Mouse (Mus musculus) limb, embryonic 11.5 days (tissue): ENCODE results near the gene Zfp598. TPM values are rescaled to one million over a fixed set of nuclear protein-coding genes. Genes with fewer than 3 reads are reported as not detected.

ENCODE experiments used
- ATAC-seq: fragments of 200-750 bp; cut with Nextera tagmentation; 2 replicates; pipeline ENCODE4 v1.8.0; 2017; ENCODE audit warnings: low read depth; ENCODE audit not compliant: insufficient number of reproducible peaks, low FRiP score, low TSS enrichment
- DNase-seq: peaks from one replicate; pipeline ENCODE4 v3.0.0-alpha.2; 2015; ENCODE audit warnings: low spot score
- H3K27ac ChIP-seq: fragments of 300-500 bp; sonication (generic); replicated peaks from 2 replicates; pipeline ENCODE4 v1.5.1; 2014; ENCODE audit warnings: low read depth, mild to moderate bottlenecking, low read length
- H3K27me3 ChIP-seq: fragments of 300-500 bp; sonication (generic); 2 replicates; pipeline ENCODE4 v1.6.1; 2014; ENCODE audit warnings: mild to moderate bottlenecking, low read length, mixed read lengths; ENCODE audit not compliant: control insufficient read depth, insufficient read depth
- H3K36me3 ChIP-seq: fragments of 300-500 bp; sonication (generic); 2 replicates; pipeline ENCODE4 v1.6.1; 2014; ENCODE audit warnings: mild to moderate bottlenecking, low read length, moderate library complexity, mixed read lengths; ENCODE audit not compliant: control insufficient read depth, insufficient read depth
- H3K4me1 ChIP-seq: fragments of 300-500 bp; sonication (generic); 2 replicates; pipeline ENCODE4 v1.6.1; 2014; ENCODE audit warnings: low read length, mixed read lengths; ENCODE audit not compliant: control insufficient read depth, insufficient read depth
- H3K4me2 ChIP-seq: fragments of 300-500 bp; sonication (generic); 2 replicates; pipeline ENCODE4 v1.6.1; 2014; ENCODE audit warnings: low read depth, mild to moderate bottlenecking, moderate library complexity; ENCODE audit not compliant: severe bottlenecking
- H3K4me3 ChIP-seq: fragments of 300-500 bp; sonication (generic); 2 replicates; pipeline ENCODE4 v1.5.1; 2014; ENCODE audit warnings: low read depth, low read length
- H3K9ac ChIP-seq: fragments of 300-500 bp; sonication (generic); 2 replicates; pipeline ENCODE4 v1.6.1; 2014; ENCODE audit warnings: mild to moderate bottlenecking, low read length
- H3K9me3 ChIP-seq: fragments of 300-500 bp; sonication (generic); 2 replicates; pipeline ENCODE4 v1.6.1; 2016; ENCODE audit warnings: low read length; ENCODE audit not compliant: control insufficient read depth
- WGBS: fragments of 180-500 bp; shearing (Covaris S2); extraction: QIAGEN DNeasy Blood & Tissue Kit; methylation state at CpG from one replicate; pipeline ENCODE4 v1.1.7; 2014; 5-methylcytosine and 5-hydroxymethylcytosine counted together
- polyA plus RNA-seq: library from polyadenylated mRNA; unstranded; fragments of >200 nt; fragmentation: Nextera tagmentation; extraction: Ambion mirVana; gene quantifications from 2 replicates; pipeline ENCODE4 v1.2.1, GENCODE M21; 2014

Gene Zfp598
- polyA plus RNA-seq, 1 experiment from 2014 or later: 36.3 TPM

DNA sequence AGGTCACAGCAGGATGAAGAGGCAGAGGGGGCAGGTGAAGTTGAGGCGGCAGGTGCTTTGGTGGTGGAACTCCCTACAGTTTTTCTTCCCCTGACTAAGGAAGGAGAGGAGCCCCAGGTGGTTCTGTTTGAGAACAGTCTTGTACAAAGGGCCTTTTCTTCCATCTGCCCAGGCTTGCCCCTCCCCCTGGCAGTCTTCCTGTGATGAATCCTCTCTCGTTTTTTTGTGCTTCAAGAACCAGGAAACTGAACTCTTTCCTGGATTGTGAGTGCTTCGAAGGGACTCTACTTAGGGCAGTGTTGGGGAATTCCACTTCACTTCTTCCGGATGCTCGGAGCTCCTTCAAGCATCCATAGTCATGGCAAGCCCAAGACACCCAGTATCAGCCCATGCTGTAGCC, 28.5 kb downstream of the Zfp598 start:
- 32% methylated on average over 5 of the region's 5 CpGs for WGBS
- H3K36me3 ChIP-seq: peaks cover 22% of the 10 kb centered on the region
- peaks cover 9% of the 10 kb centered on the region; the same call in 1 of the 2 replicates for H3K4me1 ChIP-seq
- DNase-seq (no peak), ATAC-seq (no peak)
- no peaks in the 10 kb centered on the region for H3K27me3 ChIP-seq
- H3K9me3 ChIP-seq: no peaks in the 10 kb centered on the region
- H3K4me3 ChIP-seq: no peak overlapping the region
- H3K9ac ChIP-seq: no peak overlapping the region
- H3K27ac ChIP-seq: no peak overlapping the region
- 0 out of 2 replicates have a peak overlapping the region, but pooled peaks have one; percentile 7 for H3K4me2 ChIP-seq

DNA sequence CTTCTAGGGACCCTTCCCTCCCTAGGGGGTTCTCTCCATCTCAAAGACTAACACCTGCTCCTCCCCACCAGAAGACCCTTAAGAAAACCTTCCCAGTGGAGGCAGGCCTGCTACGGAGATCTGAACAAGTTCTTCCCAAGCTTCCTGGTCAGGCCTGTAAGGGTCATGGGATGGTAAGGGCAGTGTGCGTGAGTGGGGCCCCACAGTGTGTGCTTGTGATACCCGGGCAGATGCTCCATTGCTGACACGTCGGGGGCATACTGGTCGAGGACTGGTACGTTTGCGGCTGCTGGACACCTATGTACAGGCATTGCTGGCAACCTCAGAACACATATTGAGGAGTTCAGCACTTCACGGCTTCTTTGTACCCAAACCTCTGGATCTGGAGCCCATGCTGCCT, 29.2 kb downstream of the Zfp598 start:
- no peak overlapping the region for H3K4me3 ChIP-seq
- H3K27me3 ChIP-seq: no peaks in the 10 kb centered on the region
- no peak overlapping the region for H3K4me2 ChIP-seq
- H3K4me1 ChIP-seq: peaks cover 9% of the 10 kb centered on the region; the same call in 1 of the 2 replicates
- no peak overlapping the region for H3K27ac ChIP-seq
- DNase-seq: no peak
- WGBS: 74% methylated on average over 9 of the region's 9 CpGs
- no peak overlapping the region for H3K9ac ChIP-seq
- no peak for ATAC-seq
- H3K9me3 ChIP-seq: no peaks in the 10 kb centered on the region
- H3K36me3 ChIP-seq: peaks cover 24% of the 10 kb centered on the region

DNA sequence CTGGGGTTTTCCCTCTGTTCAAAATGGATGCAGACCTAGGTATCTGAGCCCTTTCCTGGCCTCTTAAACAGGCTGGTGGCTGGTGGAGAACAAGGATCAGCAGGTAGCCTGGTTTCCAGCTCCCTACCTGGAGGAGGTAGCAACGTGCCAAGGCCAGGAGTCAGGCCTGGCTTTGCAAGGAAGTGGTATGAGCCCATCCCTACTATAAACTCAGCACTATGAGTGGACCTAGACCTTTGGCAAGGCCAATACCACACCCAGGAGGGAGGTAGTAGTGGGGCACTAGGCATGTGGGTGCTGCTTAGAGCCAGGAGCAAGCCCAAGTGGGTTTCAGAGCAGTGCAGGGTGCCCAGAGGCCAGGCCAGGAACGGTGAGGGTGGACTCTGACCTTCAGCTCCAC, 30.0 kb downstream of the Zfp598 start:
- H3K9me3 ChIP-seq: no peaks in the 10 kb centered on the region
- no peak overlapping the region for H3K4me3 ChIP-seq
- DNase-seq (no peak), ATAC-seq (no peak)
- H3K27ac ChIP-seq: no peak overlapping the region
- no peak overlapping the region for H3K9ac ChIP-seq
- 82% methylated on average over 2 of the region's 2 CpGs for WGBS
- no peak overlapping the region for H3K4me2 ChIP-seq
- H3K36me3 ChIP-seq: peaks cover 32% of the 10 kb centered on the region
- H3K4me1 ChIP-seq: peaks cover 9% of the 10 kb centered on the region; the same call in 1 of the 2 replicates
- H3K27me3 ChIP-seq: no peaks in the 10 kb centered on the region

DNA sequence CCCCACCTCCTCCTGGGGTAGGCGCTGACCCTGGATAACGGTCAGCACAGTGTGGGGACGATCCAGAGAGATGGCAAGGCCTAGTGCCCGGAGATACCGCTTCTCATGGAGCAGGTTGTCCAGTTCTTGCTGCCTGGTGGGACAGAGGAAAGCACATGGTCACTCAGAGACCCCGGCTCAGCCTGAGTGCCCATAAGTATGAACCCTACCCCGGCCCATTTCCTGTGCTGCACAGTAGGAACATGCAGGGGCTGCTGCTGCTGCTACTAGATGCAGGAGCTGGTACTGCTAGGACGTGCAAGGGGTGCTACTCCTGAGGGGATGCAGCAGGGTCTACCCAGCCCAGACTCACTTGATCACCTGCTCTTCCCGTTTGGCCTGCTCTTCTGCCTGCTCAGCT, 31.8 kb downstream of the Zfp598 start:
- WGBS: 94% methylated on average over 9 of the region's 9 CpGs
- H3K4me3 ChIP-seq: no peak overlapping the region
- no peak for ATAC-seq

DNA sequence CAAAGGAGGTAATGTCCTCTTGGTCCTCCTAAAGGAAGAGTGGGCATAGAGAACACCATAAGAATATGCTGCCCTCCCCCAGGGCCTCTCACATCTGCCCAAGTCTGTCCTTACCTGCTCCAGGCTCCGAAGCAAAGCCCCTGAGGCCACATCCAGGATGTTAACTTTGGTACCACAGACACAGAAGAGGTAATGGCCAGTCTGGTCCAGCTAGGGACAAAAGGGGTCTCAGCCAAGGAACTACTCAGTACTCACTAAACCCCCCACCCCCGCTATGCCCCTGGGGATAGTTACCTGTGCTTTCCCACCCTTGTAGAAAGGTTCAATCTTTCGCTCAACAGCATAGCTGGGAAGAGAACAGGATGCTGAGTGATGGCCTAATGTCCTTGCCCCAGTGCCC, 36.3 kb downstream of the Zfp598 start:
- Histone ChIP-seq H3K9ac (no peak overlapping the region), H3K27me3 (no peaks in the 10 kb centered on the region), H3K27ac (no peak overlapping the region), H3K36me3 (peaks cover 32% of the 10 kb centered on the region), H3K9me3 (no peaks in the 10 kb centered on the region), H3K4me2 (peak overlapping the region; percentile 80; the same call in 1 of the 2 replicates), H3K4me3 (no peak overlapping the region; the same call in 1 of the 2 replicates), H3K4me1 (peaks cover 10% of the 10 kb centered on the region)
- ATAC-seq: no peak
- WGBS: 91% methylated on average over 3 of the region's 3 CpGs
- DNase-seq: no peak

More for the DNA sequence above, 31.8 kb downstream of the Zfp598 start:
- H3K27me3 ChIP-seq: no peaks in the 10 kb centered on the region
- no peak overlapping the region for H3K27ac ChIP-seq
- H3K9me3 ChIP-seq: no peaks in the 10 kb centered on the region
- H3K4me2 ChIP-seq: no peak overlapping the region
- peaks cover 39% of the 10 kb centered on the region for H3K36me3 ChIP-seq
- DNase-seq: no peak
- no peak overlapping the region for H3K9ac ChIP-seq
- H3K4me1 ChIP-seq: peaks cover 6% of the 10 kb centered on the region; the same call in 1 of the 2 replicates

DNA sequence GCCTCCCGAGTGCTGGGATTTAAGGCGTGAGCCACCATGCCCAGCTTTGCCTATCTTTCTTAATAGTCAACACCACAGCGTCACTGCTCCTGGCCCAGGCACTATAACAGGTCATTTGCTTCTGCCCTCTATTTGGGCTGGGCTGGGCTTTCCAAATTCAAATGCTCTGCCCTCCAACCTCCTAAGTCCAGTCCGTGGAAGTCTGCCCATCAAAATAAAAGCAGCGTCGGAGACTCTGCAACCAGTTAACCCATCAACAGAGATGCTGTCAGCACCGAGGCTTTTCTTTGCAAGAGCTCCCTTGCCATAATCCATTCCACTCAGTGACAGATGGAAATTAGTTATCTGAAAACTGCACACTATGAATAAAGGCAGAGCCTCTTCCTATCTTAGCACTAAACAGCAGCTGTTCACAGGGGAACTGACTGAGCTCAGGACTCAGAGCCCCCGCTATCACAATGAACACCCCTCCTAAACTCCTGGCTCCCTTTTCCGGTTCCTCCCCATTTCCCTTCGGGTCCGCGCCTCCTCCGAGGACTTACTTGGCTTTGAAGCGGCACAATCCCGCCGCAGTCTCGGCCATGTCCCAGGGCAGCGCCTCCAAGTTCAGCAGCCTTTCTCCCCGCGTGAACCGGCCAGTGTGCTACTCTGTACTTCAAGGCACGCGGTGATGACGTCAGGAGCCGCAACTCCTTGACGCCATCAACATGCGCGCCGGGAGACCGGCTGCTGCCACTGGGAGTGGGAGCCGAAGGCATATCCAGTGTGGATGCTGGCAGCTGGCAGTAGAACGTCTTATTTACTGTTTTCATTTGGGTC, 37.7 kb downstream of the Zfp598 start, which contains the start of gene Tbl3:
Gene Tbl3, minus strand, starts transcription at position 679 of the 819 bp plus-strand sequence.
- peak within 1 kb of the TSS; percentile 81 for H3K4me3 ChIP-seq
- H3K9ac ChIP-seq: peak within 1 kb of the TSS; percentile 76
- peaks cover 10% of the 10 kb centered on the region for H3K4me1 ChIP-seq
- no peaks in the 10 kb centered on the region for H3K27me3 ChIP-seq
- peaks cover 20% of the 10 kb centered on the region for H3K36me3 ChIP-seq
- ATAC-seq (peak; percentile 83), DNase-seq (peak; percentile 98)
- 4% methylated on average over 32 of the region's 32 CpGs for WGBS
- no peak within 1 kb of the TSS; the same call in 1 of the 2 replicates for H3K27ac ChIP-seq
- H3K9me3 ChIP-seq: no peaks in the 10 kb centered on the region
- H3K4me2 ChIP-seq: peak within 1 kb of the TSS; percentile 80

DNA sequence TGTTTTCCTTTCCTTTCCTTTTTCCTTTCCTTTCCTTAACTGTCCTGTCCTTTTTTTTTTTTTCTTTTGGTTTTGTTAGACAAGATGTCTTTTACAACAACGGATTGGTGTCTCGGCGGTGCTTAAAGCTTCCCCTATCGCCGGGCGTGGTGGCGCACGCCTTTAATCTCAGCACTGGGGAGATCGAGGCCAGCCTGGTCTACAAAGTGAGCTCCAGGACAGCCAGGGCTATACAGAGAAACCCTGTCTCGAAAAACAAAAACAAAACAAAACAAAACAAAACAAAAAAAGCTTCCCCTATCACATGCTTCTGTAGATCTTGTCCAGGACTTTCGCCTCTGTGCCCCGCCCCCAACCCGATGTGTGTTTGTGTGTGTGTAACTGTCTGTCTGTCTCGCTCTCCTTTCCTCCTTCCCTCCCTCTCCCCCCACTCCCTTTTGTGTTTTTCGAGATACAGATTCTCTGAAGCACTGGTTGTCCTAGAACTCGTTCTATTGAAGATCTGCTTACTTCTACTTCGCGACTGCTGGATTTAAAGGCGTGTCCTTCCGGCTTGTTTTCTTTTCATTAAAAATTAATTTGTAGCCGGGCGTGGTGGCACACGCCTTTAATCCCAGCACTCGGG, 38.4 kb downstream of the Zfp598 start:
- WGBS: 6% methylated on average over 24 of the region's 24 CpGs
- H3K27ac ChIP-seq: no peak overlapping the region; the same call in 1 of the 2 replicates
- no peaks in the 10 kb centered on the region for H3K9me3 ChIP-seq
- DNase-seq (no peak), ATAC-seq (no peak)
- H3K9ac ChIP-seq: peak overlapping the region; percentile 76
- peaks cover 17% of the 10 kb centered on the region for H3K36me3 ChIP-seq
- no peaks in the 10 kb centered on the region for H3K27me3 ChIP-seq
- H3K4me3 ChIP-seq: peak overlapping the region; percentile 81
- peak overlapping the region; percentile 80 for H3K4me2 ChIP-seq
- peaks cover 10% of the 10 kb centered on the region for H3K4me1 ChIP-seq

DNA sequence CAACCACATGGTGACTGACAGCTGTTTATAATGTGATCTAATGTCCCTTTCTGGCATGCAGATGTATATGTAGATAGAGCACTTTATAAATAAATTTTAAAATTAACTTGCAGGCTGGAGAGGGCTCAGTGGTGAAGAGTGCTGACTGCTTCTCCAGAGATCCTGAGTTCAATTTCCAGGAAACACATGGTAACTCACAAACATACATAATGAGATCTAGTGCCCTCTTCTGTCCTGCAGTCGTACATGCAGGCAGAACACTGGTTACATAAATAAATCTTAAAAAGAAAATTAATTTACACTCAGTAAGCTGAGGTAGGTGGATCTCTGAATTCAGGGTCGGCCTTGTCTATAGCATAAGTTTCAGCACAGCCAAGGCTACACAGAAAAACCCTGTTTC, 39.2 kb downstream of the Zfp598 start:
- no peak overlapping the region for H3K4me3 ChIP-seq
- no peak for ATAC-seq
- H3K27me3 ChIP-seq: no peaks in the 10 kb centered on the region
- 31% methylated on average over 2 of the region's 2 CpGs for WGBS
- H3K36me3 ChIP-seq: peaks cover 15% of the 10 kb centered on the region
- H3K4me1 ChIP-seq: peaks cover 10% of the 10 kb centered on the region
- H3K27ac ChIP-seq: no peak overlapping the region
- H3K9ac ChIP-seq: no peak overlapping the region
- no peak for DNase-seq
- H3K9me3 ChIP-seq: no peaks in the 10 kb centered on the region
- no peak overlapping the region for H3K4me2 ChIP-seq
